Mouse (Mus musculus): Measurements from ENCODE around the gene Olfr1393. TPM values are rescaled to one million over a fixed set of nuclear protein-coding genes. Genes with fewer than 3 reads are reported as not detected.

The Olfr1393 gene
- total RNA-seq, 1 experiment from 2014 or later = not detected

GRCm38 (mm10) chr11:49249811-49250421 lies 28.2 kb upstream of the Olfr1393 start:
- ATAC-seq (replicated peaks; ENCODE audit: insufficient number of reproducible peaks, low FRiP score, low TSS enrichment, poor library complexity, severe bottlenecking) = 0 out of 2 replicates have a peak, but pooled peaks have one; percentile 10

GRCm38 (mm10) chr11:49250422-49251379 lies 27.4 kb upstream of the Olfr1393 start:
- peak; percentile 77 for ATAC-seq (replicated peaks; ENCODE audit: insufficient number of reproducible peaks, low FRiP score, low TSS enrichment, poor library complexity, severe bottlenecking)

- no peak for ATAC-seq (replicated peaks; ENCODE audit: insufficient number of reproducible peaks, low FRiP score, low TSS enrichment, poor library complexity, severe bottlenecking)
Measured at GRCm38 (mm10) chr11:49251380-49251761, 26.7 kb upstream of the Olfr1393 start.

- ATAC-seq (replicated peaks; ENCODE audit: insufficient number of reproducible peaks, low FRiP score, low TSS enrichment, poor library complexity, severe bottlenecking) = no peak
Measured at GRCm38 (mm10) chr11:49252048-49252447, 26.1 kb upstream of the Olfr1393 start.

- ATAC-seq (replicated peaks; ENCODE audit: insufficient number of reproducible peaks, low FRiP score, low TSS enrichment, poor library complexity, severe bottlenecking) = no peak
Measured at GRCm38 (mm10) chr11:49253035-49253434, 25.1 kb upstream of the Olfr1393 start.

GRCm38 (mm10) chr11:49259296-49259695 lies 18.8 kb upstream of the Olfr1393 start:
- ATAC-seq (replicated peaks; ENCODE audit: insufficient number of reproducible peaks, low FRiP score, low TSS enrichment, poor library complexity, severe bottlenecking) = no peak

GRCm38 (mm10) chr11:49259829-49260228 lies 18.3 kb upstream of the Olfr1393 start:
- ATAC-seq (replicated peaks; ENCODE audit: insufficient number of reproducible peaks, low FRiP score, low TSS enrichment, poor library complexity, severe bottlenecking) = no peak

GRCm38 (mm10) chr11:49260598-49261312 lies 17.3 kb upstream of the Olfr1393 start:
- no peak; the same call in 1 of the 2 replicates for ATAC-seq (replicated peaks; ENCODE audit: insufficient number of reproducible peaks, low FRiP score, low TSS enrichment, poor library complexity, severe bottlenecking)

- no peak for ATAC-seq (replicated peaks; ENCODE audit: insufficient number of reproducible peaks, low FRiP score, low TSS enrichment, poor library complexity, severe bottlenecking)
Measured at GRCm38 (mm10) chr11:49261313-49261855, 16.7 kb upstream of the Olfr1393 start.

- no peak for ATAC-seq (replicated peaks; ENCODE audit: insufficient number of reproducible peaks, low FRiP score, low TSS enrichment, poor library complexity, severe bottlenecking)
Measured at GRCm38 (mm10) chr11:49262286-49262685, 15.8 kb upstream of the Olfr1393 start.

- ATAC-seq (replicated peaks; ENCODE audit: insufficient number of reproducible peaks, low FRiP score, low TSS enrichment, poor library complexity, severe bottlenecking) = no peak
Measured at GRCm38 (mm10) chr11:49263149-49263548, 15.0 kb upstream of the Olfr1393 start.

- no peak for ATAC-seq (replicated peaks; ENCODE audit: insufficient number of reproducible peaks, low FRiP score, low TSS enrichment, poor library complexity, severe bottlenecking)
Measured at GRCm38 (mm10) chr11:49264081-49264480, 14.0 kb upstream of the Olfr1393 start.

GRCm38 (mm10) chr11:49264622-49265021 lies 13.5 kb upstream of the Olfr1393 start:
- no peak for ATAC-seq (replicated peaks; ENCODE audit: insufficient number of reproducible peaks, low FRiP score, low TSS enrichment, poor library complexity, severe bottlenecking)

- ATAC-seq (replicated peaks; ENCODE audit: insufficient number of reproducible peaks, low FRiP score, low TSS enrichment, poor library complexity, severe bottlenecking) = no peak
Measured at GRCm38 (mm10) chr11:49265101-49265500, 13.0 kb upstream of the Olfr1393 start.

GRCm38 (mm10) chr11:49266671-49267070 lies 11.4 kb upstream of the Olfr1393 start:
- ATAC-seq (replicated peaks; ENCODE audit: insufficient number of reproducible peaks, low FRiP score, low TSS enrichment, poor library complexity, severe bottlenecking) = no peak

GRCm38 (mm10) chr11:49267316-49267715 lies 10.8 kb upstream of the Olfr1393 start:
- no peak for ATAC-seq (replicated peaks; ENCODE audit: insufficient number of reproducible peaks, low FRiP score, low TSS enrichment, poor library complexity, severe bottlenecking)

- no peak for ATAC-seq (replicated peaks; ENCODE audit: insufficient number of reproducible peaks, low FRiP score, low TSS enrichment, poor library complexity, severe bottlenecking)
Measured at GRCm38 (mm10) chr11:49267970-49268579, 10.0 kb upstream of the Olfr1393 start.

GRCm38 (mm10) chr11:49269761-49270160 lies 8.3 kb upstream of the Olfr1393 start:
- no peak for ATAC-seq (replicated peaks; ENCODE audit: insufficient number of reproducible peaks, low FRiP score, low TSS enrichment, poor library complexity, severe bottlenecking)

- ATAC-seq (replicated peaks; ENCODE audit: insufficient number of reproducible peaks, low FRiP score, low TSS enrichment, poor library complexity, severe bottlenecking) = no peak
Measured at GRCm38 (mm10) chr11:49270368-49270767, 7.7 kb upstream of the Olfr1393 start.

Data from monocyte, adult 5-6 weeks (primary cell).